Mouse (Mus musculus) heart, adult 2 months (tissue): ENCODE results near the gene Ptpru. TPM values are rescaled to one million over a fixed set of nuclear protein-coding genes. Genes with fewer than 3 reads are reported as not detected.

Experiments used
- DNase-seq, 2 experiments: peaks; one replicate each; pipeline ENCODE4 v3.0.0; 2021
- H3K27ac ChIP-seq: fragments of 200-600 bp; 2 replicates; pipeline ENCODE4 v1.8.1; 2022
- H3K27me3 ChIP-seq: fragments of 200-500 bp; 2 replicates; pipeline ENCODE4 v1.6.1; 2012; ENCODE audit warnings: mild to moderate bottlenecking, low read length, inconsistent platforms, mixed read lengths; ENCODE audit not compliant: control insufficient read depth, insufficient read depth
- H3K36me3 ChIP-seq: fragments of 200-500 bp; 2 replicates; pipeline ENCODE4 v1.6.1; 2012; ENCODE audit warnings: low read length, inconsistent platforms; ENCODE audit not compliant: control insufficient read depth, insufficient read depth
- H3K4me1 ChIP-seq: fragments of 200-500 bp; 2 replicates; pipeline ENCODE4 v1.6.1; 2011; ENCODE audit warnings: low read length; ENCODE audit not compliant: control insufficient read depth, insufficient read depth
- H3K4me3 ChIP-seq: fragments of 200-600 bp; 2 replicates; pipeline ENCODE4 v1.8.1; 2022
- H3K79me2 ChIP-seq: fragments of 200-500 bp; replicated peaks from 2 replicates; pipeline ENCODE4 v1.6.1; 2012; ENCODE audit warnings: mild to moderate bottlenecking, inconsistent platforms, low read length, moderate library complexity, mixed read lengths; ENCODE audit not compliant: control insufficient read depth, insufficient read depth
- H3K9ac ChIP-seq: fragments of 200-500 bp; 2 replicates; pipeline ENCODE4 v1.6.1; 2012; ENCODE audit warnings: low read depth, mild to moderate bottlenecking, control low read depth, inconsistent platforms, low read length, mixed read lengths
- CTCF ChIP-seq: fragments of 200-600 bp; IDR thresholded peaks from 2 replicates; pipeline ENCODE4 v1.8.1; 2022; ENCODE audit warnings: antibody characterized with exemption, mild to moderate bottlenecking, moderate library complexity
- EP300 ChIP-seq: fragments of 200-500 bp; IDR thresholded peaks from 2 replicates; pipeline ENCODE4 v1.6.1; 2011; ENCODE audit warnings: low read depth, low read length, control low read depth; ENCODE audit not compliant: insufficient read depth
- POLR2A ChIP-seq: fragments of 200-500 bp; IDR thresholded peaks from 2 replicates; pipeline ENCODE4 v1.6.1; 2011; ENCODE audit warnings: mild to moderate bottlenecking, low read depth, low read length, control low read depth; ENCODE audit not compliant: insufficient read depth
- WGBS: fragments of 180-500 bp; shearing (Covaris S2); methylation state at CpG from one replicate; pipeline ENCODE4 v1.1.7; 2018; 5-methylcytosine and 5-hydroxymethylcytosine counted together
- intact Hi-C: fragments of 180-260 bp; cut with DNase I; formaldehyde crosslinking; loops from one replicate; pipeline ENCODE4 v1.15.1; 2025
- polyA plus RNA-seq: library from polyadenylated mRNA; depleted of rRNA; stranded (reverse); fragments of >200 nt; gene quantifications from 2 replicates; pipeline ENCODE4 v1.2.3, GENCODE M21; 2012
- total RNA-seq, 2 experiments: library from RNA; stranded (reverse); gene quantifications; 2 replicates each; pipeline ENCODE4 v1.2.3; 2021

Gene Ptpru
- total and polyA plus RNA-seq, 3 experiments: 4.2 to 5.7 (median 4.3) TPM

DNA sequence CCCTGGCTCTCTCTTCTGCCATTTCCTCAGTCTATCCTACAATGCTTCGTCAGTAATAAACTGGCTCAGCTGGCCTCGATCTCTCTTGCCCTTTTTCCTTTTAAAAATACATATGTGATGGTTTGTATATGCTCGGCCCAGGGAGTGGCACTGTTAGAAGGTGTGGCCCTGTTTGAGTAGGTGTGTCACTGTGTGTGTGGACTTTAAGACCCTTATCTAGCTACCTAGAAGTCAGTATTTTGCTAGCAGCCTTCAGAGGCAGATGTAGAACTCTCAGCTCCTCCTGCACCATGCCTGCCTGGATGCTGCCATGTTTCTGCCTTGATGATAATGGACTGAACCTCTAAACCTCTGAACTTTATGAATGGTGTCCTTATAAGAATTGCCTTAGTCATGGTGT is 15.5 kb downstream of the Ptpru start:
- H3K9ac ChIP-seq: no peak overlapping the region
- H3K4me1 ChIP-seq: no peaks in the 10 kb centered on the region
- no peak for DNase-seq
- WGBS: 86% methylated on average over 3 of the region's 3 CpGs
- H3K27me3 ChIP-seq: no peaks in the 10 kb centered on the region
- no peak overlapping the region for H3K27ac ChIP-seq
- no peaks in the 10 kb centered on the region for H3K36me3 ChIP-seq
- intact Hi-C loops: no loop called here
- H3K79me2 ChIP-seq: no peaks in the 10 kb centered on the region
- TF ChIP-seq EP300 (no peak), CTCF (no peak), POLR2A (no peak)
- no peak overlapping the region for H3K4me3 ChIP-seq

DNA sequence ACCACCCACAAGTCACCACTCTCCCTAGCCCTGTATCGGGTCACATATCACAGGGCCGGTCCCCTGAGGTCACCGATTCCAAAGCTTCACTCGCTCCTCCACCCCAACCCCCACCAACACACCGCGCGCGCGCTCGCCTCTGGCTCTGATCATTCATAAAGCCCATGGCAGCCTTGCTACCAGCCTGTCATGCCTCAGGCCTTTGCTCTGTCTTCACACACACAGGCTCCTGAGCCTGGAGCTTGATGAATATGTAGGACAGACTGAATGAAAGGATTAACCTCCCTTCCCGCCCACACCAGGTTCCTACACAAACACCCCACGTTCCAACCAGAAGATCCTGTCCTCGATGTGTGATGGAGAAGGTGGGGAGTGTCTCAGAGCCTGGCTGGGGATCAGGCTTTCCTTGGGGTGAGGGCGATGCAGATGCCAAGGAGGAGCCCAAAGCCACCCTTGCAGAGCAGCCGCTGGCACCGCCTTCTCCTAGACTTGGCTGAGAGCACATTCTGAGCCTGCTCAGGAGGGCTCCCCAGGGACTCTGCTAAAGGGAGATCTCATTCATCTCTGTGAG is 16.8 kb downstream of the Ptpru start:
- H3K4me1 ChIP-seq: no peaks in the 10 kb centered on the region
- no peak overlapping the region for H3K9ac ChIP-seq
- TF ChIP-seq EP300 (no peak), POLR2A (no peak), CTCF (no peak)

DNA sequence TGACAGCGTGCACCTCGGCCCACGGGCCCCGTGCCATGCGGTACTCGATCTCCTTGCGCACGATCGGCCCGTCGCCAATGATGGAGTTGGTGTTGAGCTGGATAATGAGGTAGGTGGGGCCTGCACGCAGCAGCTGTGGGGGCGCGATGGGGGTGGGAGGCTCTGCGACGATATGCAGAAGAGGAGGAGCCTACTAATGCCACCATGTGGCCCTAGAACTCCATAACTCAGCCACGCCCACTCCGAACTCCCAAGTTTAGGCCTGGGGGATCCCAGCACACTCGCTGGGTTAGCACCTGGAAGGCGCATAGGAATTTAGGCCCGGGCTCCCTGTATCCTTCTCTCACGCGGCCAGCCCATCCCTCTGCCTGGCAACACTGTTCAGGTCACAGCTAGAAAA is 19.2 kb downstream of the Ptpru start:
- no peak for DNase-seq
- H3K4me1 ChIP-seq: no peaks in the 10 kb centered on the region
- no peak overlapping the region for H3K27ac ChIP-seq
- TF ChIP-seq EP300: no peak
- no peak for TF ChIP-seq POLR2A
- TF ChIP-seq CTCF: no peak
- H3K36me3 ChIP-seq: no peaks in the 10 kb centered on the region
- 51% methylated on average over 23 of the region's 23 CpGs for WGBS
- H3K27me3 ChIP-seq: no peaks in the 10 kb centered on the region
- intact Hi-C loops: no loop called here
- H3K79me2 ChIP-seq: no peaks in the 10 kb centered on the region
- H3K4me3 ChIP-seq: no peak overlapping the region
- H3K9ac ChIP-seq: no peak overlapping the region

More for the DNA sequence above, 16.8 kb downstream of the Ptpru start:
- Histone ChIP-seq H3K27ac (no peak overlapping the region), H3K79me2 (no peaks in the 10 kb centered on the region), H3K4me3 (no peak overlapping the region), H3K27me3 (no peaks in the 10 kb centered on the region), H3K36me3 (no peaks in the 10 kb centered on the region)
- DNase-seq: no peak
- intact Hi-C loops: no loop called here
- 56% methylated on average over 16 of the region's 16 CpGs for WGBS

GRCm38 (mm10) chr4:131815774-131816173 is 22.3 kb downstream of the Ptpru start:
- WGBS: 65% methylated on average over 10 of the region's 10 CpGs
- no peak for TF ChIP-seq CTCF
- TF ChIP-seq POLR2A: no peak
- TF ChIP-seq EP300: no peak
- Histone ChIP-seq H3K79me2 (no peaks in the 10 kb centered on the region), H3K27ac (no peak overlapping the region), H3K4me3 (no peak overlapping the region), H3K4me1 (no peaks in the 10 kb centered on the region), H3K36me3 (no peaks in the 10 kb centered on the region), H3K27me3 (no peaks in the 10 kb centered on the region), H3K9ac (no peak overlapping the region)
- intact Hi-C loops: no loop called here
- DNase-seq: no peak

DNA sequence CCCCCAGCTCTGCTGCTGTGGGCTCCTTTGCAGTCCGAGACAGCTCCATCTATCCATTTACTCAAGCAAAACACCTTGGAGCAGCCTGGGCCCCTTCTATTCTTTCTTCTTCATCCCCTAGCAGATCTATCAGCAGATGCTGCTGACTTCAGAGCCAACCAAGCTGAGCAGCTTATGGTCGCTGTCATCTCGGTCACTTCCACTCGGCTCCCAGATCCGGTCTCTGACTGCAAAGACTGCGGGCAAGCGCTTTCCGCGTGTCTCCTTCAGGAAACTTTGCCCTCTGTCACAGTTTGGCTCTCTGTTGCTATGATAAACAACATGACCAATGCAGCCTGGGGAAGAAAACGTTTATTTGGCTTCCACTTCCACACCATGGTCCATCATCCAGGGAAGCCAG is 23.2 kb downstream of the Ptpru start:
- H3K9ac ChIP-seq: no peak overlapping the region
- TF ChIP-seq EP300 (no peak), CTCF (no peak), POLR2A (no peak)
- H3K4me1 ChIP-seq: no peaks in the 10 kb centered on the region
- H3K79me2 ChIP-seq: no peaks in the 10 kb centered on the region
- intact Hi-C loops: no loop called here
- no peak for DNase-seq
- no peak overlapping the region for H3K27ac ChIP-seq
- no peaks in the 10 kb centered on the region for H3K27me3 ChIP-seq
- H3K4me3 ChIP-seq: no peak overlapping the region
- H3K36me3 ChIP-seq: no peaks in the 10 kb centered on the region
- WGBS: 77% methylated on average over 10 of the region's 10 CpGs

GRCm38 (mm10) chr4:131813798-131814197 is 24.3 kb downstream of the Ptpru start:
- H3K4me3 ChIP-seq: no peak overlapping the region
- H3K4me1 ChIP-seq: no peaks in the 10 kb centered on the region
- no peak overlapping the region for H3K27ac ChIP-seq
- no peak for DNase-seq
- 82% methylated on average over 7 of the region's 7 CpGs for WGBS
- no peaks in the 10 kb centered on the region for H3K79me2 ChIP-seq
- H3K9ac ChIP-seq: no peak overlapping the region
- H3K36me3 ChIP-seq: no peaks in the 10 kb centered on the region
- intact Hi-C loops: no loop called here
- H3K27me3 ChIP-seq: no peaks in the 10 kb centered on the region
- no peak for TF ChIP-seq CTCF
- TF ChIP-seq POLR2A: no peak
- TF ChIP-seq EP300: no peak
